Mouse (Mus musculus) intestine, embryonic 16.5 days (tissue): ENCODE data around the gene AI464131. TPM values are rescaled to one million over a fixed set of nuclear protein-coding genes. Genes with fewer than 3 reads are reported as not detected.

Experiments used
- ATAC-seq: fragments of 200-750 bp; cut with Nextera tagmentation; 2 replicates; pipeline ENCODE4 v1.8.0; 2017; ENCODE audit warnings: moderate TSS enrichment, moderate library complexity
- H3K27ac ChIP-seq: fragments of 300-500 bp; sonication (generic); 2 replicates; pipeline ENCODE4 v1.5.1; 2014; ENCODE audit warnings: mild to moderate bottlenecking, low read length
- H3K27me3 ChIP-seq: fragments of 300-500 bp; sonication (generic); replicated peaks from 2 replicates; pipeline ENCODE4 v1.6.1; 2014; ENCODE audit warnings: low read length, control low read depth, mixed read lengths; ENCODE audit not compliant: control insufficient read depth, insufficient read depth
- H3K36me3 ChIP-seq: fragments of 300-500 bp; sonication (generic); 2 replicates; pipeline ENCODE4 v1.6.1; 2014; ENCODE audit warnings: low read length, control low read depth; ENCODE audit not compliant: control insufficient read depth, insufficient read depth
- H3K4me1 ChIP-seq: fragments of 300-500 bp; sonication (generic); 2 replicates; pipeline ENCODE4 v1.6.1; 2014; ENCODE audit warnings: low read length, control low read depth, mixed read lengths; ENCODE audit not compliant: control insufficient read depth, insufficient read depth
- H3K4me2 ChIP-seq: fragments of 300-500 bp; sonication (generic); 2 replicates; pipeline ENCODE4 v1.6.1; 2014; ENCODE audit warnings: low read depth, low read length, control low read depth
- H3K4me3 ChIP-seq: fragments of 300-500 bp; sonication (generic); 2 replicates; pipeline ENCODE4 v1.5.1; 2014; ENCODE audit warnings: mild to moderate bottlenecking, low read length
- H3K9ac ChIP-seq: fragments of 300-500 bp; sonication (generic); 2 replicates; pipeline ENCODE4 v1.6.1; 2014; ENCODE audit warnings: low read depth, low read length
- H3K9me3 ChIP-seq: fragments of 300-500 bp; sonication (generic); 2 replicates; pipeline ENCODE4 v1.6.1; 2016; ENCODE audit warnings: low read length, control low read depth; ENCODE audit not compliant: control insufficient read depth
- WGBS: fragments of 180-500 bp; shearing (Covaris S2); extraction: QIAGEN DNeasy Blood & Tissue Kit; methylation state at CpG from one replicate; pipeline ENCODE4 v1.1.7; 2014; 5-methylcytosine and 5-hydroxymethylcytosine counted together
- polyA plus RNA-seq: library from polyadenylated mRNA; unstranded; fragments of >200 nt; fragmentation: Nextera tagmentation; extraction: Ambion mirVana; gene quantifications from 2 replicates; pipeline ENCODE4 v1.2.1, GENCODE M21; 2015

Gene AI464131
- polyA plus RNA-seq, result 12.7 and 15.3 TPM in 2 replicates

GRCm38 (mm10) chr4:41502986-41503412 lies at the start of gene AI464131:
AI464131 (minus strand) TSS chr4:41503076.
- peak within 1 kb of the TSS; percentile 52 for H3K27ac ChIP-seq
- H3K9me3 ChIP-seq, result no peaks in the 10 kb centered on the region
- H3K27me3 ChIP-seq, result peaks cover 30% of the 10 kb centered on the region
- H3K9ac ChIP-seq, result peak within 1 kb of the TSS; percentile 66
- H3K36me3 ChIP-seq, result peaks cover 13% of the 10 kb centered on the region
- peak; percentile 94 for ATAC-seq
- WGBS, result under 1% methylated on average over 16 of the region's 18 CpGs
- peaks cover 36% of the 10 kb centered on the region for H3K4me1 ChIP-seq
- peak within 1 kb of the TSS; percentile 54 for H3K4me3 ChIP-seq
- peak within 1 kb of the TSS; percentile 86 for H3K4me2 ChIP-seq

GRCm38 (mm10) chr4:41552529-41552928 lies 49.7 kb upstream of the AI464131 start:
- H3K27ac ChIP-seq, result no peak overlapping the region
- 29% methylated on average over 6 of the region's 6 CpGs for WGBS
- no peak overlapping the region for H3K4me2 ChIP-seq
- peak; percentile 46; the same call in 1 of the 2 replicates for ATAC-seq
- H3K9ac ChIP-seq, result no peak overlapping the region
- no peaks in the 10 kb centered on the region for H3K27me3 ChIP-seq
- no peaks in the 10 kb centered on the region for H3K9me3 ChIP-seq
- no peaks in the 10 kb centered on the region for H3K36me3 ChIP-seq
- H3K4me1 ChIP-seq, result peaks cover 9% of the 10 kb centered on the region
- no peak overlapping the region for H3K4me3 ChIP-seq

DNA sequence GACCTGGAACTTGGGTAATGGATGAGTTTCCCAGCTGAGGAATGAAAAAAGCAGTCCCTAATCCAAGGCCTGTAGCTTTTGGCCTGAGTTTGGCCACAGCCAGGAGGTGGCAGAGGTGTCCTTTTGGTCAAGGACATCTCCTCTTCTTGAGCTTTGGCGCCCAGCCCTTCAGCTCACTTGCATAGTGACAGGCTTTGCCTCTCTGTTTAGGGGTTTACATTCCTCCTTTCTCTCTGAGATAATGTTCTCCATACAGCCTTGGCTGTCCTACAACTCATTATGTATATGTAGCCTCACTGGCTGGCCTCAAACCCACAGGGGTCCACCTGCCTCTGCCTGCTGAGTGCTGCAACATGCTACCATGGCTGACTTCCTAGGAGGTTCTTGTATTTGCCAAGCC lies 44.2 kb upstream of the AI464131 start:
- no peak for ATAC-seq
- 71% methylated on average over 1 of the region's 1 CpGs for WGBS
- H3K4me3 ChIP-seq, result no peak overlapping the region
- no peak overlapping the region for H3K27ac ChIP-seq
- no peaks in the 10 kb centered on the region for H3K36me3 ChIP-seq
- H3K9ac ChIP-seq, result no peak overlapping the region
- H3K9me3 ChIP-seq, result no peaks in the 10 kb centered on the region
- no peak overlapping the region for H3K4me2 ChIP-seq
- H3K27me3 ChIP-seq, result no peaks in the 10 kb centered on the region
- H3K4me1 ChIP-seq, result no peaks in the 10 kb centered on the region

DNA sequence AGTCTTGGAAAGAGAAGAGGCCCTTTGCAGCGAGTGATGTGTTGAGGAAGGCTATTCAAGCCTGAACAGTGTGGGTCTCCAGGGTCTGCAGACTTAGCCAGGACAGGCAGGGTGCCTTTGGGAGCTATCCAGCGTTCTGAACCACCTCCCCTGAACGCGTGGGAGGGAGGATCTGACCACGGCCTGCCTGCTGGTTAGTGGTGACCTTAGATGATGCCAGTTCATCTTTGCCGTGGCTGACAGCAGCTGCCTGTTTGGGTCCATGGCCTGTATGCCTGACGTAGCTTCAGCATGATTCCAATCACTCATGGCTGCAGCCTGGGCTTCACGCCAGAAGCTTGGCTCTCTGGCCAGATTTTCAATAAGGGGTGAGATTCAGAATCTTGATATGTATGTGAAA lies 43.1 kb upstream of the AI464131 start:
- H3K4me1 ChIP-seq, result no peaks in the 10 kb centered on the region
- no peak overlapping the region for H3K4me2 ChIP-seq
- no peaks in the 10 kb centered on the region for H3K36me3 ChIP-seq
- no peak overlapping the region for H3K9ac ChIP-seq
- H3K9me3 ChIP-seq, result no peaks in the 10 kb centered on the region
- no peak for ATAC-seq
- H3K27ac ChIP-seq, result no peak overlapping the region
- no peak overlapping the region for H3K4me3 ChIP-seq
- WGBS, result 15% methylated on average over 8 of the region's 8 CpGs
- H3K27me3 ChIP-seq, result no peaks in the 10 kb centered on the region

DNA sequence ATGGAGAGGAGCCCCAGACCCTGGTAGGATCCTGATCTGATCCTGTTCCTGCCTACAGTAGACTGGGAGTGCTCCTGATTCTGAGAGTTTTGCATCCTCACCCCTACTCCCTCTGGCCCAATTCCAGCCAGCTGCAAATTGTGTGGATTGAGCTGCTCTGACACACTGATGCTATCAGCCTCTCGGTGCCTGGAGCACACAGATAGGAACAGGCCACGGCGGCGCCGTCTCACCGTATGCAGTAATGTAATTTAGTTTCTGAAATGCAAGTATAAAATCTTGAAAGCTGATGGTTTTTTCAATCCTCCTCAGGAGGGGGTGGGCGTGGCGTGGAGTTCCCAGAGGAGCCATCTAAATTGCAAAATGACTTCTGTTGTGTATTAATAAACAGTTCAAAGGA lies 39.3 kb upstream of the AI464131 start:
- ATAC-seq, result no peak
- Histone ChIP-seq H3K4me1 (no peaks in the 10 kb centered on the region), H3K9me3 (no peaks in the 10 kb centered on the region), H3K36me3 (no peaks in the 10 kb centered on the region), H3K27me3 (no peaks in the 10 kb centered on the region; the same call in 1 of the 2 replicates), H3K27ac (0 out of 2 replicates have a peak overlapping the region, but pooled peaks have one; percentile 14), H3K4me3 (no peak overlapping the region), H3K4me2 (no peak overlapping the region), H3K9ac (no peak overlapping the region)
- WGBS, result 72% methylated on average over 8 of the region's 8 CpGs

DNA sequence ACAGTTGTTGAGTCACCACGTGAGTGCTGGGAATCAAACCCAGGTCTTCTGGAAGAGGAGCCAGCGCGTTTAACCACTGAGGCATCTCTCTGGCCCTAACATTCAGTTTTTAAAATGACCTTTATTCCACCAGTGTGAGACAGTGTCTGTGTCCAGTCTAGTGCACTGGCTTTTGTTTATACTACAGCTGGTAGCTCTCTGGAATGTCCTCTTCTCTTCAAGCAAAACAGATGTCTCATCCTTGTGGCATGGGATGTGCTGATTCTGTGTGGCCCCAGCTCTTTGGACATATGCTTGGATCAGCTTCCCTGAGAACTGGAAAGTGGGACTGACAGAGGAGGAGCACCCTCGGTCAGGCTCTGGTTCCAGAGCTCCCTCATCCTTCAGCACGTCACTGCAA lies 32.0 kb upstream of the AI464131 start:
- WGBS, result 74% methylated on average over 5 of the region's 5 CpGs
- no peak for ATAC-seq
- H3K36me3 ChIP-seq, result no peaks in the 10 kb centered on the region
- H3K27me3 ChIP-seq, result no peaks in the 10 kb centered on the region
- H3K9me3 ChIP-seq, result no peaks in the 10 kb centered on the region
- H3K9ac ChIP-seq, result no peak overlapping the region
- no peak overlapping the region for H3K4me2 ChIP-seq
- no peaks in the 10 kb centered on the region for H3K4me1 ChIP-seq
- no peak overlapping the region for H3K27ac ChIP-seq
- no peak overlapping the region for H3K4me3 ChIP-seq

DNA sequence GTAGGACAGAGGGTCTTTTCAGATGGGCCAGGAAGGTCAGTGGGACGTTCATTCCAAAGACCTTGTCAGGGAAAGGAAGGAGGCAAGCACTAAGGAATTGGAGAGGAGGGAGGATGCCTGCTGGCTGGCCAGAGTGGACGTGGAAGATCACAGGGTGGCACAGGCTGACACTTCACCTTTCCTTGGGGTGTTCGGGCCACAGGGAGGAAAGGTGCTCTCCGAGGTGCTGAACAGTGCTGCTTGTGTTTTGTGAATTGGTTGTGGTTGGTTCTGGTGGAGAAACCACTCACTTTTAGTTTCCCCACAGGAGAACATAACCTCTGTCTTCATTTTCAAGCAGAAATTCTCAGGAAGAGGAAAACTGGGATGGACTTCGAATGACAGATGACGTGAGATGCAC lies 29.5 kb upstream of the AI464131 start:
- 24% methylated on average over 6 of the region's 6 CpGs for WGBS
- H3K36me3 ChIP-seq, result no peaks in the 10 kb centered on the region
- H3K9me3 ChIP-seq, result no peaks in the 10 kb centered on the region
- H3K27me3 ChIP-seq, result 0 out of 2 replicates have a peak, but pooled peaks cover 2% of the 10 kb centered on the region
- H3K4me1 ChIP-seq, result peaks cover 4% of the 10 kb centered on the region; the same call in 1 of the 2 replicates
- H3K27ac ChIP-seq, result no peak overlapping the region
- no peak overlapping the region for H3K9ac ChIP-seq
- H3K4me2 ChIP-seq, result no peak overlapping the region
- no peak overlapping the region for H3K4me3 ChIP-seq
- ATAC-seq, result no peak

DNA sequence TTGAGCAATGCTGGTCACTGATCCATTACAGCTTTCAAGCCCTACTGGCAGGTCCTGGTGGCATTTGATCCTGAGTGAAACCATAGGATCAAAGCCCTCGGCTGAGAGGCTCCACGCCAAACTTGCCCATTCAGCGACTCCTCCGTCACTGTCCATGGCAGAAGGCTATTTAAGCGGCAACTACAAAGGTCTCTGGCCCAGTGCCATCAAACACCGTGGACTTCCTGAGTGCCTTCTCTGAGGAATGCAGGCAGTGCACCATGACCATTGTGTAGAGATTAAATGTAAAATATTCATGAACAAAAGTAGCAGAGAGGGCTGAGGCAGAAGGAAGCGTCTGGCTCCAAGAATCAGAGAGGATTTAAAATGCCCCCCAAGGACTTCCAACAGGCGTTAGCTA lies 25.1 kb upstream of the AI464131 start:
- ATAC-seq, result no peak
- peaks cover 2% of the 10 kb centered on the region; the same call in 1 of the 2 replicates for H3K27me3 ChIP-seq
- H3K36me3 ChIP-seq, result no peaks in the 10 kb centered on the region
- no peak overlapping the region for H3K9ac ChIP-seq
- H3K4me2 ChIP-seq, result no peak overlapping the region
- 34% methylated on average over 8 of the region's 8 CpGs for WGBS
- peaks cover 4% of the 10 kb centered on the region; the same call in 1 of the 2 replicates for H3K4me1 ChIP-seq
- H3K27ac ChIP-seq, result no peak overlapping the region
- H3K4me3 ChIP-seq, result no peak overlapping the region
- H3K9me3 ChIP-seq, result no peaks in the 10 kb centered on the region

GRCm38 (mm10) chr4:41527076-41527475 lies 24.2 kb upstream of the AI464131 start:
- Histone ChIP-seq H3K9ac (no peak overlapping the region), H3K9me3 (no peaks in the 10 kb centered on the region), H3K27me3 (peaks cover 2% of the 10 kb centered on the region; the same call in 1 of the 2 replicates), H3K4me1 (peaks cover 7% of the 10 kb centered on the region; the same call in 1 of the 2 replicates), H3K27ac (no peak overlapping the region), H3K4me2 (no peak overlapping the region), H3K36me3 (no peaks in the 10 kb centered on the region), H3K4me3 (no peak overlapping the region)
- ATAC-seq, result no peak
- 45% methylated on average over 13 of the region's 13 CpGs for WGBS

- no peak overlapping the region for H3K9ac ChIP-seq
- H3K36me3 ChIP-seq, result no peaks in the 10 kb centered on the region
- H3K9me3 ChIP-seq, result no peaks in the 10 kb centered on the region
- no peak overlapping the region for H3K27ac ChIP-seq
- 61% methylated on average over 7 of the region's 7 CpGs for WGBS
- H3K27me3 ChIP-seq, result peaks cover 2% of the 10 kb centered on the region; the same call in 1 of the 2 replicates
- H3K4me1 ChIP-seq, result peaks cover 7% of the 10 kb centered on the region; the same call in 1 of the 2 replicates
- ATAC-seq, result no peak
- no peak overlapping the region for H3K4me3 ChIP-seq
- no peak overlapping the region for H3K4me2 ChIP-seq
Observed at GRCm38 (mm10) chr4:41526553-41526952, 23.7 kb upstream of the AI464131 start.
